Mouse (Mus musculus): ENCODE measurements around the gene Gm17078. TPM values are rescaled to one million over a fixed set of nuclear protein-coding genes. Genes with fewer than 3 reads are reported as not detected.
"Not testable (repeated sequence)": the region's sequence is repeated elsewhere in the genome, so short reads cannot be mapped to it uniquely, and the experiment has no call there.

Gene Gm17078
- not detected in 2 replicates for polyA plus RNA-seq (2015; fragmentation: Nextera tagmentation; extraction: Ambion mirVana)

DNA sequence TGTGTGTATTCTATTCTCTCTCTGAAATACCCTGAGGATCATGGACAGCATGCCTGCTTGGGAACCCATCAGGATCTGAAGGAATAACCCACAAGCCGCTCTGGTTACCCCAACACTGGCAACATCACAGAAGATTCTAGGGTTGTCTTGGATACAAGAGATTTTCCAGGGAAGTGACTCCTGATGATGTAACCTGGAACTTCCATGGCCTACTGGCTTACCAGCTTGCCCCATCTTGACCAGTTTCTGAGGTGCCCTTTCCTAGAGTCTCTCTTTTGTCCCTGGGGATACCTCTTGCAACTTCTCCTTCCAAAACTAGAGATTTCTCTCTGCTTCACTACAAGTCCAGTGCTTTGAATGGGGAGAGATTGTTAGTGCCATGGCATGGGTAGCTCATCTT lies at the start of gene Gm17078:
Gene Gm17078, minus strand, starts transcription at position 101 of the 400 bp plus-strand sequence.
- no peaks in the 10 kb centered on the region for H3K36me3 ChIP-seq (ENCODE audit: insufficient read depth, low read length)
- ATAC-seq (ENCODE audit: low FRiP score, low TSS enrichment) = no peak
- no peak within 1 kb of the TSS for H3K9ac ChIP-seq (replicated peaks; ENCODE audit: low read length)
- H3K9me3 ChIP-seq (ENCODE audit: low read length) = no peaks in the 10 kb centered on the region
- no peaks in the 10 kb centered on the region for H3K27me3 ChIP-seq (ENCODE audit: insufficient read depth, low read length)
- no peaks in the 10 kb centered on the region for H3K4me1 ChIP-seq (ENCODE audit: insufficient read depth, low read length)
- H3K4me2 ChIP-seq (replicated peaks; ENCODE audit: low read depth, low read length) = no peak within 1 kb of the TSS
- no peak within 1 kb of the TSS for H3K4me3 ChIP-seq (ENCODE audit: low read length)
- no peak within 1 kb of the TSS for H3K27ac ChIP-seq (ENCODE audit: low read length)
- 89% methylated on average over 1 of the region's 1 CpGs for WGBS

GRCm38 (mm10) chr14:51635566-51635965 lies 24.5 kb upstream of the Gm17078 start, which contains the start of gene Gm4181:
Gm4181 (minus strand) TSS chr14:51635666.
- H3K4me1 ChIP-seq (ENCODE audit: insufficient read depth, low read length); ATAC-seq (ENCODE audit: low FRiP score, low TSS enrichment): not testable (repeated sequence)
- 73% methylated on average over 1 of the region's 1 CpGs for WGBS

GRCm38 (mm10) chr14:51632426-51632825 lies 21.3 kb upstream of the Gm17078 start:
- not testable (repeated sequence) for H3K36me3 ChIP-seq (ENCODE audit: insufficient read depth, low read length); H3K4me1 ChIP-seq (ENCODE audit: insufficient read depth, low read length); H3K9ac ChIP-seq (replicated peaks; ENCODE audit: low read length); H3K27me3 ChIP-seq (ENCODE audit: insufficient read depth, low read length); ATAC-seq (ENCODE audit: low FRiP score, low TSS enrichment); H3K9me3 ChIP-seq (ENCODE audit: low read length); H3K4me2 ChIP-seq (replicated peaks; ENCODE audit: low read depth, low read length); H3K4me3 ChIP-seq (ENCODE audit: low read length); H3K27ac ChIP-seq (ENCODE audit: low read length)
- WGBS = 90% methylated on average over 1 of the region's 1 CpGs

More at GRCm38 (mm10) chr14:51635566-51635965, 24.5 kb upstream of the Gm17078 start, which contains the start of gene Gm4181:
- H3K27me3 ChIP-seq (ENCODE audit: insufficient read depth, low read length); H3K4me3 ChIP-seq (ENCODE audit: low read length); H3K9me3 ChIP-seq (ENCODE audit: low read length); H3K27ac ChIP-seq (ENCODE audit: low read length); H3K36me3 ChIP-seq (ENCODE audit: insufficient read depth, low read length); H3K4me2 ChIP-seq (replicated peaks; ENCODE audit: low read depth, low read length); H3K9ac ChIP-seq (replicated peaks; ENCODE audit: low read length): not testable (repeated sequence)

GRCm38 (mm10) chr14:51592039-51592438 lies 19.1 kb downstream of the Gm17078 start, which contains the start of gene Gm17174:
Gm17174 (minus strand) TSS chr14:51592139.
- not testable (repeated sequence) for H3K4me2 ChIP-seq (replicated peaks; ENCODE audit: low read depth, low read length); H3K9ac ChIP-seq (replicated peaks; ENCODE audit: low read length); H3K27ac ChIP-seq (ENCODE audit: low read length); H3K27me3 ChIP-seq (ENCODE audit: insufficient read depth, low read length); H3K4me1 ChIP-seq (ENCODE audit: insufficient read depth, low read length); H3K4me3 ChIP-seq (ENCODE audit: low read length); ATAC-seq (ENCODE audit: low FRiP score, low TSS enrichment); H3K36me3 ChIP-seq (ENCODE audit: insufficient read depth, low read length); H3K9me3 ChIP-seq (ENCODE audit: low read length)
- whole genome bisulfite sequencing = 91% methylated on average over 4 of the region's 4 CpGs

GRCm38 (mm10) chr14:51573963-51574362 lies 37.1 kb downstream of the Gm17078 start, which contains the start of gene Gm17175:
Gm17175 (minus strand) TSS chr14:51574063.
- not testable (repeated sequence) for H3K4me3 ChIP-seq (ENCODE audit: low read length); H3K36me3 ChIP-seq (ENCODE audit: insufficient read depth, low read length); H3K27ac ChIP-seq (ENCODE audit: low read length); ATAC-seq (ENCODE audit: low FRiP score, low TSS enrichment); H3K9me3 ChIP-seq (ENCODE audit: low read length); H3K27me3 ChIP-seq (ENCODE audit: insufficient read depth, low read length); H3K9ac ChIP-seq (replicated peaks; ENCODE audit: low read length); H3K4me1 ChIP-seq (ENCODE audit: insufficient read depth, low read length); H3K4me2 ChIP-seq (replicated peaks; ENCODE audit: low read depth, low read length)
- 93% methylated on average over 2 of the region's 2 CpGs for WGBS

Other genes with a start within 250 kb of the Gm17078 start
- not detected in 2 replicates for gene Gm7247, start 249.6 kb downstream of the Gm17078 start, polyA plus RNA-seq (2015; fragmentation: Nextera tagmentation; extraction: Ambion mirVana)
- gene Vmn2r88, start 200.5 kb downstream of the Gm17078 start, polyA plus RNA-seq (2015; fragmentation: Nextera tagmentation; extraction: Ambion mirVana) = not detected in 2 replicates
- gene Vmn2r89, start 159.5 kb downstream of the Gm17078 start, polyA plus RNA-seq (2015; fragmentation: Nextera tagmentation; extraction: Ambion mirVana) = not detected in 2 replicates
- gene Gm5622, start 58.5 kb downstream of the Gm17078 start, polyA plus RNA-seq (2015; fragmentation: Nextera tagmentation; extraction: Ambion mirVana) = not detected in 2 replicates
- not detected in 2 replicates for gene Gm17175, start 37.2 kb downstream of the Gm17078 start, polyA plus RNA-seq (2015; fragmentation: Nextera tagmentation; extraction: Ambion mirVana)
- not detected in 2 replicates for gene Gm17174, start 19.2 kb downstream of the Gm17078 start, polyA plus RNA-seq (2015; fragmentation: Nextera tagmentation; extraction: Ambion mirVana)
- gene Gm4181, start 24.4 kb upstream of the Gm17078 start, polyA plus RNA-seq (2015; fragmentation: Nextera tagmentation; extraction: Ambion mirVana) = not detected in 2 replicates
- gene Gm17079, start 84.2 kb upstream of the Gm17078 start, polyA plus RNA-seq (2015; fragmentation: Nextera tagmentation; extraction: Ambion mirVana) = not detected in 2 replicates
- gene Gm5800, start 105.9 kb upstream of the Gm17078 start, polyA plus RNA-seq (2015; fragmentation: Nextera tagmentation; extraction: Ambion mirVana) = not detected in 2 replicates
- gene Ang4, start 162.3 kb upstream of the Gm17078 start, polyA plus RNA-seq (2015; fragmentation: Nextera tagmentation; extraction: Ambion mirVana) = not detected in 2 replicates
- not detected in 2 replicates for gene AY358078, start 188.7 kb upstream of the Gm17078 start, polyA plus RNA-seq (2015; fragmentation: Nextera tagmentation; extraction: Ambion mirVana)
- gene Ear6, start 242.4 kb upstream of the Gm17078 start, polyA plus RNA-seq (2015; fragmentation: Nextera tagmentation; extraction: Ambion mirVana) = not detected in 2 replicates

All from kidney, embryonic 16.5 days (tissue).